Mouse (Mus musculus): ENCODE data around the gene Slc35a5. TPM values are rescaled to one million over a fixed set of nuclear protein-coding genes. Genes with fewer than 3 reads are reported as not detected.

Gene Slc35a5
- polyA plus RNA-seq, 1 experiment from 2014 or later: 10.1 TPM

- no peak overlapping the region for H3K27ac ChIP-seq
Observed at GRCm38 (mm10) chr16:45100892-45101291, 57.6 kb downstream of the Slc35a5 start.

GRCm38 (mm10) chr16:45098886-45099210 is 59.7 kb downstream of the Slc35a5 start:
- no peak overlapping the region for H3K4me3 ChIP-seq
- 82% methylated on average over 6 of the region's 6 CpGs for WGBS
- no peaks in the 10 kb centered on the region for H3K27me3 ChIP-seq (ENCODE audit: poor library complexity, severe bottlenecking)
- H3K36me3 ChIP-seq (replicated peaks): no peaks in the 10 kb centered on the region
- peaks cover 24% of the 10 kb centered on the region for H3K4me1 ChIP-seq
- no peaks in the 10 kb centered on the region for H3K9me3 ChIP-seq
- H3K27ac ChIP-seq: no peak overlapping the region
- DNase-seq (ENCODE audit: extremely low spot score, low spot score): no peak

More at GRCm38 (mm10) chr16:45100892-45101291, 57.6 kb downstream of the Slc35a5 start:
- no peaks in the 10 kb centered on the region for H3K9me3 ChIP-seq
- H3K4me1 ChIP-seq: peaks cover 12% of the 10 kb centered on the region; the same call in 1 of the 2 replicates
- DNase-seq (ENCODE audit: extremely low spot score, low spot score): no peak
- WGBS: 86% methylated on average over 3 of the region's 3 CpGs
- no peak overlapping the region for H3K4me3 ChIP-seq
- H3K36me3 ChIP-seq (replicated peaks): no peaks in the 10 kb centered on the region
- H3K27me3 ChIP-seq (ENCODE audit: poor library complexity, severe bottlenecking): no peaks in the 10 kb centered on the region

GRCm38 (mm10) chr16:45098186-45098885 is 60.2 kb downstream of the Slc35a5 start:
- no peak for DNase-seq (ENCODE audit: extremely low spot score, low spot score)
- Histone ChIP-seq H3K4me1 (peaks cover 29% of the 10 kb centered on the region), H3K36me3 (replicated peaks) (no peaks in the 10 kb centered on the region), H3K27me3 (ENCODE audit: poor library complexity, severe bottlenecking) (no peaks in the 10 kb centered on the region), H3K27ac (no peak overlapping the region), H3K9me3 (no peaks in the 10 kb centered on the region), H3K4me3 (no peak overlapping the region)
- WGBS: 79% methylated on average over 10 of the region's 10 CpGs

GRCm38 (mm10) chr16:45097467-45097866 is 61.0 kb downstream of the Slc35a5 start:
- H3K27ac ChIP-seq: no peak overlapping the region
- H3K27me3 ChIP-seq (ENCODE audit: poor library complexity, severe bottlenecking): no peaks in the 10 kb centered on the region
- WGBS: 94% methylated on average over 2 of the region's 2 CpGs
- no peaks in the 10 kb centered on the region for H3K36me3 ChIP-seq (replicated peaks)
- no peaks in the 10 kb centered on the region for H3K9me3 ChIP-seq
- peaks cover 33% of the 10 kb centered on the region for H3K4me1 ChIP-seq
- no peak for DNase-seq (ENCODE audit: extremely low spot score, low spot score)
- H3K4me3 ChIP-seq: no peak overlapping the region

- no peaks in the 10 kb centered on the region for H3K9me3 ChIP-seq
- H3K27me3 ChIP-seq (ENCODE audit: poor library complexity, severe bottlenecking): no peaks in the 10 kb centered on the region
- DNase-seq (ENCODE audit: extremely low spot score, low spot score): no peak
- peaks cover 33% of the 10 kb centered on the region for H3K4me1 ChIP-seq
- 92% methylated on average over 26 of the region's 26 CpGs for WGBS
- H3K4me3 ChIP-seq: no peak overlapping the region
- no peaks in the 10 kb centered on the region for H3K36me3 ChIP-seq (replicated peaks)
- H3K27ac ChIP-seq: 0 out of 2 replicates have a peak overlapping the region, but pooled peaks have one; percentile 5
Observed at GRCm38 (mm10) chr16:45095561-45096482, 62.7 kb downstream of the Slc35a5 start.

- H3K27me3 ChIP-seq (ENCODE audit: poor library complexity, severe bottlenecking): no peaks in the 10 kb centered on the region
- DNase-seq (ENCODE audit: extremely low spot score, low spot score): no peak
- H3K4me3 ChIP-seq: no peak overlapping the region
- H3K4me1 ChIP-seq: peaks cover 33% of the 10 kb centered on the region
- no peaks in the 10 kb centered on the region for H3K9me3 ChIP-seq
- H3K27ac ChIP-seq: 0 out of 2 replicates have a peak overlapping the region, but pooled peaks have one; percentile 83
- WGBS: 93% methylated on average over 13 of the region's 13 CpGs
- no peaks in the 10 kb centered on the region for H3K36me3 ChIP-seq (replicated peaks)
Observed at GRCm38 (mm10) chr16:45095030-45095429, 63.5 kb downstream of the Slc35a5 start.

GRCm38 (mm10) chr16:45094136-45094756 is 64.3 kb downstream of the Slc35a5 start:
- Histone ChIP-seq H3K27ac (peak overlapping the region; percentile 83), H3K9me3 (no peaks in the 10 kb centered on the region), H3K4me1 (peaks cover 33% of the 10 kb centered on the region), H3K36me3 (replicated peaks) (no peaks in the 10 kb centered on the region), H3K27me3 (ENCODE audit: poor library complexity, severe bottlenecking) (no peaks in the 10 kb centered on the region), H3K4me3 (peak overlapping the region; percentile 46)
- WGBS: 16% methylated on average over 9 of the region's 9 CpGs
- DNase-seq (ENCODE audit: extremely low spot score, low spot score): no peak

- Histone ChIP-seq H3K4me1 (peaks cover 25% of the 10 kb centered on the region), H3K27ac (peak within 1 kb of the TSS; percentile 83), H3K27me3 (ENCODE audit: poor library complexity, severe bottlenecking) (no peaks in the 10 kb centered on the region), H3K36me3 (replicated peaks) (no peaks in the 10 kb centered on the region), H3K4me3 (peak within 1 kb of the TSS; percentile 46), H3K9me3 (no peaks in the 10 kb centered on the region)
- 43% methylated on average over 6 of the region's 6 CpGs for WGBS
- no peak for DNase-seq (ENCODE audit: extremely low spot score, low spot score)
Observed at GRCm38 (mm10) chr16:45093137-45093731, 65.3 kb downstream of the Slc35a5 start, which contains the start of gene Ccdc80. TSS of gene Ccdc80 (plus strand) at chr16:45093402.

GRCm38 (mm10) chr16:45090005-45090404 is 68.5 kb downstream of the Slc35a5 start:
- 13% methylated on average over 10 of the region's 10 CpGs for WGBS

More at GRCm38 (mm10) chr16:45090005-45090404, 68.5 kb downstream of the Slc35a5 start:
- peaks cover 19% of the 10 kb centered on the region for H3K4me1 ChIP-seq
- H3K27me3 ChIP-seq (ENCODE audit: poor library complexity, severe bottlenecking): no peaks in the 10 kb centered on the region
- H3K36me3 ChIP-seq (replicated peaks): no peaks in the 10 kb centered on the region
- H3K4me3 ChIP-seq: no peak overlapping the region
- peak; percentile 67 for DNase-seq (ENCODE audit: extremely low spot score, low spot score)
- H3K9me3 ChIP-seq: no peaks in the 10 kb centered on the region
- H3K27ac ChIP-seq: no peak overlapping the region

Other genes with a start within 250 kb of the Slc35a5 start
- not detected in 2 replicates for gene Cd200r3, start 215.0 kb downstream of the Slc35a5 start, polyA plus RNA-seq (2016; fragmentation: Nextera tagmentation; extraction: Ambion mirVana)
- 11.7 and 14.0 TPM in 2 replicates for gene Ccdc80, start 65.3 kb downstream of the Slc35a5 start, polyA plus RNA-seq (2016; fragmentation: Nextera tagmentation; extraction: Ambion mirVana)
- gene Atg3, start 79 bp upstream of the Slc35a5 start, polyA plus RNA-seq (2016; fragmentation: Nextera tagmentation; extraction: Ambion mirVana): 33.3 and 34.6 TPM in 2 replicates
- 0.11 and 0.30 TPM in 2 replicates for gene Btla, start 65.6 kb upstream of the Slc35a5 start, polyA plus RNA-seq (2016; fragmentation: Nextera tagmentation; extraction: Ambion mirVana)

Measured in forebrain, embryonic 10.5 days (tissue).